Mouse (Mus musculus): ENCODE results near the gene Zfp784. TPM values are rescaled to one million over a fixed set of nuclear protein-coding genes. Genes with fewer than 3 reads are reported as not detected.
"Not testable (repeated sequence)": the region's sequence is repeated elsewhere in the genome, so short reads cannot be mapped to it uniquely, and the experiment has no call there.

Zfp784 gene
- polyA plus RNA-seq, 1 experiment from 2014 or later, result 6.0 TPM

- peaks cover 23% of the 10 kb centered on the region for H3K36me3 ChIP-seq
- H3K4me3 ChIP-seq (replicated peaks), result peak overlapping the region; percentile 68
- no peaks in the 10 kb centered on the region for H3K27me3 ChIP-seq (replicated peaks)
- WGBS, result 45% methylated on average over 3 of the region's 3 CpGs
- peak overlapping the region; percentile 66 for H3K4me2 ChIP-seq (replicated peaks)
- H3K9ac ChIP-seq, result peak overlapping the region; percentile 59
- H3K27ac ChIP-seq, result peak overlapping the region; percentile 99
- H3K9me3 ChIP-seq, result no peaks in the 10 kb centered on the region
- ATAC-seq, result peak; percentile 0; the same call in 1 of the 2 replicates
- peaks cover 3% of the 10 kb centered on the region; the same call in 1 of the 2 replicates for H3K4me1 ChIP-seq (replicated peaks)
These were observed 22.2 kb downstream of the Zfp784 start for GRCm38 (mm10) chr7:5016057-5016456.

- Histone ChIP-seq H3K9me3 (no peaks in the 10 kb centered on the region), H3K4me2 (replicated peaks) (peak within 1 kb of the TSS; percentile 66), H3K9ac (peak within 1 kb of the TSS; percentile 77), H3K4me1 (replicated peaks) (0 out of 2 replicates have a peak, but pooled peaks cover 2% of the 10 kb centered on the region), H3K36me3 (peaks cover 28% of the 10 kb centered on the region), H3K4me3 (replicated peaks) (peak within 1 kb of the TSS; percentile 68), H3K27ac (peak within 1 kb of the TSS; percentile 99), H3K27me3 (replicated peaks) (no peaks in the 10 kb centered on the region)
- peak; percentile 81 for ATAC-seq
- under 1% methylated on average over 61 of the region's 76 CpGs for WGBS
These were observed 22.9 kb downstream of the Zfp784 start, which contains the start of gene Gm44973 for GRCm38 (mm10) chr7:5015118-5016001. Gm44973 (plus strand) TSS chr7:5015496.

GRCm38 (mm10) chr7:5014251-5015117 lies 23.8 kb downstream of the Zfp784 start, which contains the start of the genes Zfp524 and Fiz1:
Zfp524 (plus strand) TSS chr7:5014415.
Fiz1 (minus strand) TSS chr7:5014697.
- H3K27me3 ChIP-seq (replicated peaks), result no peaks in the 10 kb centered on the region
- under 1% methylated on average over 42 of the region's 42 CpGs for WGBS
- H3K4me3 ChIP-seq (replicated peaks), result peak within 1 kb of the TSS; percentile 68
- peak within 1 kb of the TSS; percentile 99 for H3K27ac ChIP-seq
- H3K9me3 ChIP-seq, result no peaks in the 10 kb centered on the region
- H3K9ac ChIP-seq, result peak within 1 kb of the TSS; percentile 77
- peak within 1 kb of the TSS; percentile 66 for H3K4me2 ChIP-seq (replicated peaks)
- peak; percentile 84 for ATAC-seq
- H3K4me1 ChIP-seq (replicated peaks), result 0 out of 2 replicates have a peak, but pooled peaks cover 2% of the 10 kb centered on the region
- H3K36me3 ChIP-seq, result peaks cover 33% of the 10 kb centered on the region

GRCm38 (mm10) chr7:5012681-5013513 lies 25.3 kb downstream of the Zfp784 start:
- Histone ChIP-seq H3K4me2 (replicated peaks) (peak overlapping the region; percentile 66; the same call in 1 of the 2 replicates), H3K4me3 (replicated peaks) (0 out of 2 replicates have a peak overlapping the region, but pooled peaks have one; percentile 68), H3K4me1 (replicated peaks) (0 out of 2 replicates have a peak, but pooled peaks cover 2% of the 10 kb centered on the region), H3K27ac (no peak overlapping the region), H3K27me3 (replicated peaks) (no peaks in the 10 kb centered on the region), H3K36me3 (peaks cover 47% of the 10 kb centered on the region), H3K9me3 (no peaks in the 10 kb centered on the region), H3K9ac (no peak overlapping the region)
- WGBS, result 87% methylated on average over 27 of the region's 27 CpGs
- ATAC-seq, result no peak

- Histone ChIP-seq H3K4me1 (replicated peaks) (no peaks in the 10 kb centered on the region), H3K9ac (no peak overlapping the region), H3K36me3 (peaks cover 55% of the 10 kb centered on the region), H3K9me3 (no peaks in the 10 kb centered on the region), H3K4me2 (replicated peaks) (no peak overlapping the region), H3K4me3 (replicated peaks) (no peak overlapping the region), H3K27ac (no peak overlapping the region), H3K27me3 (replicated peaks) (no peaks in the 10 kb centered on the region)
- no peak for ATAC-seq
- 98% methylated on average over 26 of the region's 26 CpGs for WGBS
These were observed 30.0 kb downstream of the Zfp784 start for GRCm38 (mm10) chr7:5008229-5008628.

- not testable (repeated sequence) for H3K9ac ChIP-seq; H3K4me3 ChIP-seq (replicated peaks); H3K4me2 ChIP-seq (replicated peaks); H3K27ac ChIP-seq; H3K27me3 ChIP-seq (replicated peaks); H3K4me1 ChIP-seq (replicated peaks); ATAC-seq; H3K9me3 ChIP-seq
- H3K36me3 ChIP-seq, result peaks cover 16% of the 10 kb centered on the region
- WGBS, result 67% methylated on average over 8 of the region's 8 CpGs
These were observed 35.4 kb downstream of the Zfp784 start for GRCm38 (mm10) chr7:5002876-5003275.

GRCm38 (mm10) chr7:4999876-5000275 lies 38.4 kb downstream of the Zfp784 start:
- Histone ChIP-seq H3K9ac (no peak overlapping the region), H3K27me3 (replicated peaks) (no peaks in the 10 kb centered on the region), H3K9me3 (no peaks in the 10 kb centered on the region), H3K27ac (no peak overlapping the region), H3K36me3 (no peaks in the 10 kb centered on the region), H3K4me2 (replicated peaks) (no peak overlapping the region), H3K4me3 (replicated peaks) (no peak overlapping the region), H3K4me1 (replicated peaks) (peaks cover 11% of the 10 kb centered on the region)
- 56% methylated on average over 2 of the region's 2 CpGs for WGBS
- no peak for ATAC-seq

GRCm38 (mm10) chr7:4996934-4997333 lies 41.3 kb downstream of the Zfp784 start:
- peak overlapping the region; percentile 72; the same call in 1 of the 2 replicates for H3K4me3 ChIP-seq (replicated peaks)
- no peak for ATAC-seq
- H3K27me3 ChIP-seq (replicated peaks), result no peaks in the 10 kb centered on the region
- no peak overlapping the region for H3K9ac ChIP-seq
- peaks cover 17% of the 10 kb centered on the region; the same call in 1 of the 2 replicates for H3K36me3 ChIP-seq
- H3K4me2 ChIP-seq (replicated peaks), result peak overlapping the region; percentile 80
- H3K9me3 ChIP-seq, result no peaks in the 10 kb centered on the region
- WGBS, result 66% methylated on average over 8 of the region's 8 CpGs
- H3K27ac ChIP-seq, result no peak overlapping the region; the same call in 1 of the 2 replicates
- peaks cover 16% of the 10 kb centered on the region for H3K4me1 ChIP-seq (replicated peaks)

- Histone ChIP-seq H3K27ac (peak within 1 kb of the TSS; percentile 45), H3K27me3 (replicated peaks) (no peaks in the 10 kb centered on the region), H3K4me1 (replicated peaks) (peaks cover 16% of the 10 kb centered on the region), H3K9ac (peak within 1 kb of the TSS; percentile 75), H3K4me2 (replicated peaks) (peak within 1 kb of the TSS; percentile 80), H3K4me3 (replicated peaks) (peak within 1 kb of the TSS; percentile 72), H3K36me3 (peaks cover 17% of the 10 kb centered on the region; the same call in 1 of the 2 replicates), H3K9me3 (no peaks in the 10 kb centered on the region)
- 5% methylated on average over 17 of the region's 26 CpGs for WGBS
- peak; percentile 92 for ATAC-seq
These were observed 42.0 kb downstream of the Zfp784 start, which contains the start of gene Zfp579 for GRCm38 (mm10) chr7:4996003-4996895. Zfp579 (minus strand) TSS chr7:4996158.

GRCm38 (mm10) chr7:4995268-4996002 lies 42.8 kb downstream of the Zfp784 start:
- 4% methylated on average over 19 of the region's 19 CpGs for WGBS
- no peaks in the 10 kb centered on the region for H3K27me3 ChIP-seq (replicated peaks)
- H3K4me1 ChIP-seq (replicated peaks), result peaks cover 16% of the 10 kb centered on the region
- H3K9ac ChIP-seq, result peak overlapping the region; percentile 75
- H3K9me3 ChIP-seq, result no peaks in the 10 kb centered on the region
- peaks cover 17% of the 10 kb centered on the region; the same call in 1 of the 2 replicates for H3K36me3 ChIP-seq
- ATAC-seq, result peak; percentile 2
- H3K27ac ChIP-seq, result peak overlapping the region; percentile 45; the same call in 1 of the 2 replicates
- peak overlapping the region; percentile 80 for H3K4me2 ChIP-seq (replicated peaks)
- peak overlapping the region; percentile 72 for H3K4me3 ChIP-seq (replicated peaks)
